Comparison of ENCODE assay signal across 8 mouse cellular contexts in genomic region chr11:116129993-116130487, GRCm38 (mm10). TPM values are rescaled to one million over a fixed set of nuclear protein-coding genes. Genes with fewer than 3 reads are reported as not detected.
DNase-seq lines count a peak whose midpoint lies in the region; ATAC-seq and TF ChIP-seq lines count a peak whose summit lies in the region.

No protein-coding gene starts in this region.

- H3K27me3 ChIP-seq in heart, embryonic 10.5 days (ENCODE audit: insufficient read depth, poor library complexity, severe bottlenecking), result no peaks in the 10 kb centered on the region
- H3K27me3 ChIP-seq in E14TG2a.4 (ENCODE audit: insufficient read depth, low read length), result peaks cover 47% of the 10 kb centered on the region
- no peaks in the 10 kb centered on the region for H3K27me3 ChIP-seq in forebrain, embryonic 16.5 days (replicated peaks; ENCODE audit: control insufficient read depth, insufficient read depth, low read length)
- no peaks in the 10 kb centered on the region for H3K27me3 ChIP-seq in liver, embryonic 15.5 days
- H3K27me3 ChIP-seq in stomach, postnatal 0 days (ENCODE audit: control insufficient read depth, insufficient read depth, low read length), result no peaks in the 10 kb centered on the region

- H3K27ac ChIP-seq in heart, embryonic 10.5 days, result peak overlapping the region; percentile 95
- peak overlapping the region; percentile 88 for H3K27ac ChIP-seq in forebrain, embryonic 16.5 days (ENCODE audit: low read length)
- peak overlapping the region; percentile 77; the same call in 1 of the 2 replicates for H3K27ac ChIP-seq in liver, embryonic 15.5 days (replicated peaks)
- H3K27ac ChIP-seq in stomach, postnatal 0 days (replicated peaks), result peak overlapping the region; percentile 97

- peak overlapping the region; percentile 78 for H3K9ac ChIP-seq in forebrain, embryonic 16.5 days (replicated peaks; ENCODE audit: low read depth, low read length)
- H3K9ac ChIP-seq in liver, embryonic 15.5 days, result peak overlapping the region; percentile 56
- peak overlapping the region; percentile 76 for H3K9ac ChIP-seq in stomach, postnatal 0 days (ENCODE audit: low read length)

- DNase-seq in heart, embryonic 10.5 days (ENCODE audit: low spot score), result no peak
- DNase-seq in heart, postnatal 25 days (ENCODE audit: low spot score), result no peak
- peak; percentile 23 for DNase-seq in stomach, postnatal 0 days (ENCODE audit: low spot score)
- DNase-seq in layer of hippocampus, adult 18-20 months (ENCODE audit: low spot score in 2 of 2), result no peak
- no peak for DNase-seq in yolk sac, embryonic 10.5 days (ENCODE audit: low spot score)

- peak overlapping the region; percentile 76 for H3K4me2 ChIP-seq in forebrain, embryonic 16.5 days (ENCODE audit: low read length)
- peak overlapping the region; percentile 85 for H3K4me2 ChIP-seq in liver, embryonic 15.5 days
- peak overlapping the region; percentile 69 for H3K4me2 ChIP-seq in stomach, postnatal 0 days (replicated peaks; ENCODE audit: low read depth)

- no peaks in the 10 kb centered on the region for H3K9me3 ChIP-seq in heart, embryonic 10.5 days
- H3K9me3 ChIP-seq in E14TG2a.4 (ENCODE audit: low read length), result 0 out of 2 replicates have a peak, but pooled peaks cover 3% of the 10 kb centered on the region
- H3K9me3 ChIP-seq in forebrain, embryonic 16.5 days (ENCODE audit: control insufficient read depth, low read length), result no peaks in the 10 kb centered on the region
- no peaks in the 10 kb centered on the region for H3K9me3 ChIP-seq in liver, embryonic 15.5 days (replicated peaks)
- H3K9me3 ChIP-seq in stomach, postnatal 0 days (ENCODE audit: control insufficient read depth, low read length), result no peaks in the 10 kb centered on the region

- TF ChIP-seq EP300 in stomach, postnatal 0 days (optimal IDR thresholded peaks at IDR 0.05), result no peak

- peaks cover 56% of the 10 kb centered on the region for H3K36me3 ChIP-seq in heart, embryonic 10.5 days
- H3K36me3 ChIP-seq in E14TG2a.4 (ENCODE audit: insufficient read depth, low read length), result peaks cover 38% of the 10 kb centered on the region
- no peaks in the 10 kb centered on the region; the same call in 1 of the 2 replicates for H3K36me3 ChIP-seq in forebrain, embryonic 16.5 days (ENCODE audit: control insufficient read depth, insufficient read depth)
- H3K36me3 ChIP-seq in liver, embryonic 15.5 days (replicated peaks), result peaks cover 46% of the 10 kb centered on the region
- H3K36me3 ChIP-seq in stomach, postnatal 0 days (ENCODE audit: control insufficient read depth, insufficient read depth, low read length), result peaks cover 6% of the 10 kb centered on the region; the same call in 1 of the 2 replicates

- no peak for TF ChIP-seq CTCF in E14TG2a.4 (conservative IDR thresholded peaks at IDR 0.05; ENCODE audit: low read length)
- no peak for TF ChIP-seq CTCF in stomach, postnatal 0 days (IDR thresholded peaks at IDR 0.05; ENCODE audit: low read depth)

- peak; percentile 27 for ATAC-seq in forebrain, embryonic 16.5 days
- ATAC-seq in liver, embryonic 15.5 days (ENCODE audit: insufficient read depth), result no peak
- ATAC-seq in stomach, postnatal 0 days (ENCODE audit: low FRiP score, low TSS enrichment), result 0 out of 2 replicates have a peak, but pooled peaks have one; percentile 0

- intact Hi-C loops in heart, postnatal 25 days (cut with DNase I), result loop anchor here (1.0 to 5.0 kb wide), 4 partner anchors 19 to 193 kb away; partner anchors contain the start of gene Unk

- H3K4me1 ChIP-seq in heart, embryonic 10.5 days, result peaks cover 52% of the 10 kb centered on the region
- peaks cover 73% of the 10 kb centered on the region for H3K4me1 ChIP-seq in E14TG2a.4 (replicated peaks; ENCODE audit: low read depth, low read length)
- H3K4me1 ChIP-seq in forebrain, embryonic 16.5 days (replicated peaks; ENCODE audit: control insufficient read depth, insufficient read depth, low read length), result peaks cover 23% of the 10 kb centered on the region
- peaks cover 44% of the 10 kb centered on the region for H3K4me1 ChIP-seq in liver, embryonic 15.5 days (replicated peaks)
- peaks cover 11% of the 10 kb centered on the region for H3K4me1 ChIP-seq in stomach, postnatal 0 days (replicated peaks; ENCODE audit: control insufficient read depth, insufficient read depth)

- 48% methylated on average over 8 of the region's 8 CpGs for WGBS in heart, embryonic 10.5 days
- 38% methylated on average over 8 of the region's 8 CpGs for whole genome bisulfite sequencing in forebrain, embryonic 16.5 days
- WGBS in liver, embryonic 15.5 days (ENCODE audit: insufficient replicate concordance), result 18% methylated on average over 8 of the region's 8 CpGs
- WGBS in stomach, postnatal 0 days, result 36% methylated on average over 8 of the region's 8 CpGs

- peak overlapping the region; percentile 74 for H3K4me3 ChIP-seq in heart, embryonic 10.5 days
- peak overlapping the region; percentile 79 for H3K4me3 ChIP-seq in E14TG2a.4 (replicated peaks; ENCODE audit: low read length)
- peak overlapping the region; percentile 61 for H3K4me3 ChIP-seq in forebrain, embryonic 16.5 days (replicated peaks; ENCODE audit: low read length)
- H3K4me3 ChIP-seq in liver, embryonic 15.5 days (replicated peaks), result peak overlapping the region; percentile 63
- H3K4me3 ChIP-seq in stomach, postnatal 0 days (ENCODE audit: low read depth, low read length), result peak overlapping the region; percentile 65

RNA-seq across cellular contexts. Expression of gene Trim65, which starts 0.9 kb away (rescaled TPM):
- 3.6 and 3.8 TPM in 2 replicates for polyA plus RNA-seq in heart, embryonic 10.5 days (2016; fragmentation: Nextera tagmentation; extraction: Ambion mirVana)
- total RNA-seq in heart, postnatal 25 days (2021), result 1 to 10 TPM; 6.1 to 8.4 TPM
- polyA plus RNA-seq in forebrain, embryonic 16.5 days (2015; fragmentation: Nextera tagmentation; extraction: Ambion mirVana), result 2.0 TPM in 2 replicates
- 1.2 and 1.5 TPM in 2 replicates for polyA plus RNA-seq in liver, embryonic 15.5 days (2015; fragmentation: Nextera tagmentation; extraction: Ambion mirVana)
- 3.3 and 4.1 TPM in 2 replicates for polyA plus RNA-seq in stomach, postnatal 0 days (2015; fragmentation: Nextera tagmentation; extraction: Ambion mirVana)
- total RNA-seq in layer of hippocampus, adult 18-20 months (2021), result 1 to 10 TPM; 6.7 to 8.3 TPM

RNA-seq across cellular contexts. Expression of gene Trim47, which starts 3.0 kb away (rescaled TPM):
- 25.9 and 38.7 TPM in 2 replicates for polyA plus RNA-seq in heart, embryonic 10.5 days (2016; fragmentation: Nextera tagmentation; extraction: Ambion mirVana)
- total RNA-seq in heart, postnatal 25 days (2021), result 10 to 100 TPM; 27.0 to 37.6 TPM
- polyA plus RNA-seq in forebrain, embryonic 16.5 days (2015; fragmentation: Nextera tagmentation; extraction: Ambion mirVana), result 6.6 and 8.7 TPM in 2 replicates
- polyA plus RNA-seq in liver, embryonic 15.5 days (2015; fragmentation: Nextera tagmentation; extraction: Ambion mirVana), result 5.4 and 7.6 TPM in 2 replicates
- 33.8 and 34.6 TPM in 2 replicates for polyA plus RNA-seq in stomach, postnatal 0 days (2015; fragmentation: Nextera tagmentation; extraction: Ambion mirVana)
- total RNA-seq in layer of hippocampus, adult 18-20 months (2021), result 1 to 10 TPM; 4.8 to 6.2 TPM

RNA-seq across cellular contexts. Expression of gene Mrpl38, which starts 8.6 kb away (rescaled TPM):
- 112 and 127 TPM in 2 replicates for polyA plus RNA-seq in heart, embryonic 10.5 days (2016; fragmentation: Nextera tagmentation; extraction: Ambion mirVana)
- total RNA-seq in heart, postnatal 25 days (2021), result 10 to 100 TPM; 62.5 to 66.0 TPM
- polyA plus RNA-seq in forebrain, embryonic 16.5 days (2015; fragmentation: Nextera tagmentation; extraction: Ambion mirVana), result 65.3 and 75.2 TPM in 2 replicates
- 48.8 and 51.1 TPM in 2 replicates for polyA plus RNA-seq in liver, embryonic 15.5 days (2015; fragmentation: Nextera tagmentation; extraction: Ambion mirVana)
- polyA plus RNA-seq in stomach, postnatal 0 days (2015; fragmentation: Nextera tagmentation; extraction: Ambion mirVana), result 49.5 and 50.2 TPM in 2 replicates
- total RNA-seq in layer of hippocampus, adult 18-20 months (2021), result 10 to 100 TPM; 60.2 to 61.2 TPM

RNA-seq across cellular contexts. Expression of gene Fbf1, which starts 37.9 kb away (rescaled TPM):
- 27.7 and 30.6 TPM in 2 replicates for polyA plus RNA-seq in heart, embryonic 10.5 days (2016; fragmentation: Nextera tagmentation; extraction: Ambion mirVana)
- 10 to 100 TPM; 16.1 to 17.2 TPM for total RNA-seq in heart, postnatal 25 days (2021)
- polyA plus RNA-seq in forebrain, embryonic 16.5 days (2015; fragmentation: Nextera tagmentation; extraction: Ambion mirVana), result 77.4 and 87.4 TPM in 2 replicates
- 6.1 and 7.5 TPM in 2 replicates for polyA plus RNA-seq in liver, embryonic 15.5 days (2015; fragmentation: Nextera tagmentation; extraction: Ambion mirVana)
- 8.0 and 8.8 TPM in 2 replicates for polyA plus RNA-seq in stomach, postnatal 0 days (2015; fragmentation: Nextera tagmentation; extraction: Ambion mirVana)
- total RNA-seq in layer of hippocampus, adult 18-20 months (2021), result 10 to 100 TPM; 82.3 to 83.6 TPM

RNA-seq across cellular contexts. Expression of gene Wbp2, which starts 43.2 kb away (rescaled TPM):
- polyA plus RNA-seq in heart, embryonic 10.5 days (2016; fragmentation: Nextera tagmentation; extraction: Ambion mirVana), result 122 and 158 TPM in 2 replicates
- 10 to 100 TPM; 80.1 to 92.2 TPM for total RNA-seq in heart, postnatal 25 days (2021)
- 162 and 163 TPM in 2 replicates for polyA plus RNA-seq in forebrain, embryonic 16.5 days (2015; fragmentation: Nextera tagmentation; extraction: Ambion mirVana)
- polyA plus RNA-seq in liver, embryonic 15.5 days (2015; fragmentation: Nextera tagmentation; extraction: Ambion mirVana), result 83.9 and 93.0 TPM in 2 replicates
- polyA plus RNA-seq in stomach, postnatal 0 days (2015; fragmentation: Nextera tagmentation; extraction: Ambion mirVana), result 71.0 and 89.6 TPM in 2 replicates
- total RNA-seq in layer of hippocampus, adult 18-20 months (2021), result 100 to 1,000 TPM; 450 to 480 TPM
